Mouse (Mus musculus): Measurements from ENCODE around the gene Bglap3.

Bglap3 gene

DNA sequence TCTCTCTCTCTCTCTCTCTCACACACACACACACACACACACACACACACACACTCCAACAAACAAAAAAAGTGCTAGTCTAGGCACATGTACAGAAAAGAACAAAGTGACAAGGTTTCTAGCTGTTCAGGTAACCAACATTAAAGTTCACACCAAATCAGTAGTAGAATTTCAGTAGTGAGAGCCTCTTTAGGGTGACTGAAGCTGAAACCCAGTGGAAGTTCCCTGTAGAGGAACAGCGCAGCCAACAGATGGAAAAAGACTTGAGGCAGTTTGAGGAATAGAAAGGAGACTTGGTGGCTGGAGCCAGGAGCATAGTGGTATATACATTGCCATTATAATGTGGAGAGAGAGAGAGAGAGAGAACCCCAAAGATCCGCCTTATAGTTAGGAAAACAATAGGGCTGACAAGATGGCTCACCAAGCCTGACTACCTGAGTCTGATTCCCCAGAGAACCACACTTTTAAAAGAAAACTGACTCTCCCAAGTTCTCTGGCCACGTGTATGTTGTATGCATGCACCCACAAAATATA is 37.6 kb downstream of the Bglap3 start:
- no peak for DNase-seq

GRCm38 (mm10) chr3:88334029-88334658 is 38.4 kb downstream of the Bglap3 start:
- no peak for DNase-seq

DNA sequence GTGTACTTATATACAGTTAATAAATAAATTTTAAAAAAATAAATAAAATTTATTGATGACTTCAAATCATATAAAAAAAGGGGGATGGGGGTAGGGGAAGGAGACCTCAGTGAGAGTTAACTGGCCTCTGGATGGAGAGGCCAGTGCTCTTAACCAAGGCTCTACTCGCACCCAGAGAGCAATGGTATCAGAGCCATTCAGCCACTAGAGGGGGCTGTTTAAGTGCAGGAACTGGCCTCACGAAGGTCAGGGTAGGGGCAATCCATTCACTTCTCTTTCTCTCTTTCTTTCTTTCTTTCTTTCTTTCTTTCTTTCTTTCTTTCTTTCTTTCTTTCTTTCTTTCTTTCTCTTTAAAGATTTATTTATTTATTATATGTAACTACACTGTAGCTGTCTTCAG is 41.3 kb downstream of the Bglap3 start:
- no peak for DNase-seq

DNA sequence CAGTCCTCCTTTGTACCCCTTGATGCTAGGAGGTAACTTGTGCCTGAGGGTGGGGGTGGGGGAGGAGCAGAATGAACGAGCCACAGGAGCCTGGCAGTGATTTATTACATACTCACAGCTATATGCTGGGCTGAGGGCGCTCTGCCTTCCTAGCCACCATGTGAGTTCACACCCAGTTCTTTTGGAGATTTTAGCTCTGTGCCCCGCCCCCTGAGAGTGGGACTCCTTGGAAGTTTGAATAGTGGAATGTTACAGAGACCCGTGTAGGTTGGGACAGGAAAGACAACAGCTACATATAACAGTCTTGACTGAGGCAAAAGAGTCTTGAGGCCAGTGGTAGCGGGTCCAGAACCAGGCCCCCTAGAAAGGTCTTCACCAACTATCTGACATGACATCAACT is 43.6 kb downstream of the Bglap3 start:
- DNase-seq, result no peak

DNA sequence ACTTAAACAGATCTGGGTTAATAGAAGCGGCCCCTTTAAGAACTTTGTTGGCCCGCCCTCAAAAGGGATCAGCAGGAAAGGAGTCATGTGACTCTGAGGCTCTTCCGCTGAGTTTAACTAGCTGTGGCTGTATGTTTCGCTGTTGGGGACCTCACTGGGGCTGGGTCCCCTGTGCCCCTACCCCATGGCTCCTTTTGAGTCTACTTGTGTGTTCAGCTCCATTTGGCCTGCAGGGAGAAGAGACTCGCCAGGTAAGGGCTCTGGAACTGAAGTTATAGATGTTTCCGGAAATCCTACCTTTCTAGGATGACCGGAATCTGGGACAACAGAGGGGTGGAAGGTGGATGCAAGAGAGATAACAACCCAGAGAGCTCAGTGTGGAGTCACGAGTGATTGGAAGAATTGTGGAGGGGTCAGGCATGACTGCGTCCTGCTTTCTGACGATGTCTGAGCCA is 47.6 kb downstream of the Bglap3 start, which contains the start of gene Glmp:
Gene Glmp (plus strand): TSS at position 73 of the 455 bp plus-strand sequence.
- DNase-seq, result peak; percentile 61

Measured in cerebellum, adult 11-12 months (tissue).